Mouse (Mus musculus) lung, postnatal 0 days (tissue): ENCODE measurements around the gene Insl5. TPM values are rescaled to one million over a fixed set of nuclear protein-coding genes. Genes with fewer than 3 reads are reported as not detected.

Experiments
- ATAC-seq: fragments of 200-750 bp; cut with Nextera tagmentation; 2 replicates; pipeline ENCODE4 v1.8.0; 2017; ENCODE audit warnings: moderate library complexity
- DNase-seq: peaks from one replicate; pipeline ENCODE4 v3.0.0-alpha.2; 2016; ENCODE audit warnings: low spot score
- H3K27ac ChIP-seq: fragments of 300-500 bp; sonication (generic); 2 replicates; pipeline ENCODE4 v1.5.1; 2014; ENCODE audit warnings: antibody characterized with exemption, mild to moderate bottlenecking, low read length, mixed read lengths
- H3K27me3 ChIP-seq: fragments of 300-500 bp; sonication (generic); replicated peaks from 2 replicates; pipeline ENCODE4 v1.6.1; 2014; ENCODE audit warnings: low read length, mixed read lengths; ENCODE audit not compliant: insufficient read depth
- H3K36me3 ChIP-seq: fragments of 300-500 bp; sonication (generic); 2 replicates; pipeline ENCODE4 v1.6.1; 2014; ENCODE audit warnings: low read length, mixed read lengths; ENCODE audit not compliant: insufficient read depth
- H3K4me1 ChIP-seq: fragments of 300-500 bp; sonication (generic); 2 replicates; pipeline ENCODE4 v1.6.1; 2014; ENCODE audit warnings: antibody characterized with exemption, low read depth, low read length, mixed read lengths; ENCODE audit not compliant: insufficient read depth
- H3K4me2 ChIP-seq: fragments of 300-500 bp; sonication (generic); replicated peaks from 2 replicates; pipeline ENCODE4 v1.6.1; 2014; ENCODE audit warnings: low read depth, mild to moderate bottlenecking, low read length, moderate library complexity, mixed read lengths
- H3K4me3 ChIP-seq: fragments of 300-500 bp; sonication (generic); 2 replicates; pipeline ENCODE4 v1.5.1; 2014; ENCODE audit warnings: low read depth, low read length
- H3K9ac ChIP-seq: fragments of 300-500 bp; sonication (generic); replicated peaks from 2 replicates; pipeline ENCODE4 v1.6.1; 2014; ENCODE audit warnings: low read depth, mild to moderate bottlenecking
- H3K9me3 ChIP-seq: fragments of 300-500 bp; sonication (generic); 2 replicates; pipeline ENCODE4 v1.6.1; 2016; ENCODE audit warnings: low read length, mixed read lengths
- CTCF ChIP-seq: IDR thresholded peaks from 2 replicates; pipeline ENCODE4 v1.5.1; 2016; ENCODE audit warnings: antibody characterized with exemption, mild to moderate bottlenecking
- EP300 ChIP-seq: IDR thresholded peaks from 2 replicates; pipeline ENCODE4 v1.6.1; 2016; ENCODE audit warnings: antibody characterized with exemption, mild to moderate bottlenecking, control low read depth
- WGBS: fragments of 180-500 bp; shearing (Covaris S2); extraction: QIAGEN DNeasy Blood & Tissue Kit; methylation state at CpG from one replicate; pipeline ENCODE4 v1.1.7; 2014; 5-methylcytosine and 5-hydroxymethylcytosine counted together
- polyA plus RNA-seq: library from polyadenylated mRNA; unstranded; fragments of >200 nt; fragmentation: Nextera tagmentation; extraction: Ambion mirVana; gene quantifications from 2 replicates; pipeline ENCODE4 v1.2.1, GENCODE M21; 2015

Insl5 gene
- polyA plus RNA-seq, 1 experiment from 2014 or later = not detected

DNA sequence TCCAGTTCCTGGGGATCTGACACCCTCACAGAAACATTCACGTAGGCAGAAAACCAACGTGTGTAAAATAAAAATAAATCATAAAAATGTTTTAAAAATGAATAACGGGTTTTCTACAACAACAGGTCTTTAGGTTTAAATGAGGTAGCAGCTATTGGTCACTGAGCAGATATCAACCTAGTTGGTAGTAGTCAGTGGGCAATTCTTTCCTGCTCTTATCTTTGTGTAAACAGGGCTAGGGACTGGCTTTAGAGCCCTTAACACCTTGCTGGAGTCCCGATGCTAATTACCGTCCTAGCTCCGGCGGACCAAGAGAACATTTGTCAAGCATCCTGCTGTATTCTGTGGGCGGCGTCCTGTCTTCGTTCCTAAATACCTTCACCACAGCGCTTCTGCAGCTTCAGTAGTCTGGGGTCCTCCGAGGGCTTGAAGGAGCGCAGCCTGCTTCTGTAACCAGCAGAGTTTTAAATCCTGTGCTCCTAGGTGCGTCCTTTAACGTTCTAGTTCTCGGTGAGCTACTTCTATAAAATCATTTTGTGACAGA lies 48.8 kb downstream of the Insl5 start:
- H3K9me3 ChIP-seq = no peaks in the 10 kb centered on the region
- H3K4me2 ChIP-seq = 0 out of 2 replicates have a peak overlapping the region, but pooled peaks have one; percentile 19
- 9% methylated on average over 16 of the region's 16 CpGs for WGBS
- TF ChIP-seq CTCF (no peak), EP300 (no peak)
- no peak overlapping the region for H3K4me3 ChIP-seq
- H3K4me1 ChIP-seq = peaks cover 7% of the 10 kb centered on the region; the same call in 1 of the 2 replicates
- H3K36me3 ChIP-seq = no peaks in the 10 kb centered on the region
- H3K27ac ChIP-seq = no peak overlapping the region
- no peak overlapping the region for H3K9ac ChIP-seq
- ATAC-seq (no peak), DNase-seq (no peak)
- H3K27me3 ChIP-seq = no peaks in the 10 kb centered on the region

DNA sequence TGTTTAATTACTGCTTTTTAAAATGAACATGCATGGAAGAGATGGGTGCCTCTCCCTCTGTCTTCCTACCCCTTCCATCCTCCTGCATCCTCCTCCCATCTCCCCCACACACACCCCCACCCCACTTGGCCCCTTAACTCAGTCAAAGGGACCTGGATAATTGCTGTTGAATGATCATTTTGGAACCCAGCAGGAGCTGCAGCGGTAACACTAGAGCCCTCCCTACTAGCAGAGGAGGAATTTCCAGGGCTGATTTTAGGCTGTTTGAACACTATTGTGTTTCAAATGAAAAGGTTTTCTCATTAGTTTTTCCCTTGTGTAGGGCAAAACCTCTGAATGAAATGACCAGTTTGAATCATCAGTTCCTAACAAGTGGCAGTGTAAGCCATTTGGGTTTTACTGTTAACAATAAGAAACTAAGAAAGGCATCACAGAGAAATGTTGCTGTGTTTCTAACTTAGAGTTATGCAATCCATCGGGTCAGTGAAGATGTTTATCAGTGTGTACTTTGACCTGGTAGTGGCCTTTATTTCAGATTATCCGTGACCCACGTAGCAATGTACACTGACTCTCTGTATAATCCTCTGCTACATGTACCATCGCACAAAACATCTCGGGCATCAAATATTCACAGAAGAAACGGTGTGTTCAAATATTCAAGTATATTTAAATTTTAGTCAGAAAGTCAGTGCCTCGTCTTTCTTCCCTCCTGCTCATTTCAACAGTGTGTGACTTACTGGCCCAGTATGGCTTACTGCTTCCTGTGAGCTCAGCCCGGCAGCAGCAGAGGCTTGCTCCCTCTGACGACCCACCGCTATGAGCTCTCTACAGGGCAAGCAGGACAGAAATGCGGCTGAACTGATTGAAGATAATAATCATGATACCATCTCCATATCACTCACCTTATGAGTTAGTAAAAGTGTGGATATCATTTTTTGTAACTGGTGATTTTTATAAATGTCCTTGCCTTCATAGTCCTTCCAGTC lies 50.1 kb downstream of the Insl5 start:
- DNase-seq (no peak), ATAC-seq (no peak)
- Histone ChIP-seq H3K9ac (no peak overlapping the region), H3K9me3 (no peaks in the 10 kb centered on the region), H3K27ac (no peak overlapping the region), H3K36me3 (no peaks in the 10 kb centered on the region), H3K4me3 (no peak overlapping the region), H3K27me3 (no peaks in the 10 kb centered on the region), H3K4me1 (peaks cover 7% of the 10 kb centered on the region; the same call in 1 of the 2 replicates), H3K4me2 (no peak overlapping the region)
- WGBS = 47% methylated on average over 12 of the region's 12 CpGs
- no peak for TF ChIP-seq CTCF
- TF ChIP-seq EP300 = no peak

DNA sequence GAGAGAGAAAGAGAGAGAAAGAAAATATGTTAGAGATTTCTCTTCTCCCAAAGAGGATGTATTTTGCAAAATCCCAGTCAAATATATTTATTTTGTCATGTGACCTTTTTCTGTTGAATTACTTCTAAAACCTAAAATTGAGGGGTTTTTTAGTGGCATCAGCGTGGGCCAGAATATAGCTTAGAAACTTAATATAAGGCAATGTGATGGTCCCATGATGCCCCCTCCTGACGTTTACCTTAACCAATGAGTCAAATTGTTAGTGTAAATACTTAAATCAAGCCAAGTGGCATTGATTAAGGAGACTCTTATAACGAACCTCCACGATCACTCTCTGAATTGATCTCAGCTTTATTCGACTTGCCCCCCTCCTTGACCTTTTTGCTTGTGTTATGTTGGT lies 52.5 kb downstream of the Insl5 start:
- WGBS = 46% methylated on average over 5 of the region's 5 CpGs
- H3K9me3 ChIP-seq = no peaks in the 10 kb centered on the region
- DNase-seq (no peak), ATAC-seq (no peak)
- H3K9ac ChIP-seq = no peak overlapping the region
- H3K4me3 ChIP-seq = no peak overlapping the region
- no peak overlapping the region for H3K27ac ChIP-seq
- H3K4me1 ChIP-seq = peaks cover 7% of the 10 kb centered on the region; the same call in 1 of the 2 replicates
- TF ChIP-seq EP300 = no peak
- no peak for TF ChIP-seq CTCF
- H3K27me3 ChIP-seq = no peaks in the 10 kb centered on the region
- no peaks in the 10 kb centered on the region for H3K36me3 ChIP-seq
- no peak overlapping the region for H3K4me2 ChIP-seq

GRCm38 (mm10) chr4:102972071-102972470 lies 54.6 kb downstream of the Insl5 start:
- Histone ChIP-seq H3K27ac (no peak overlapping the region), H3K27me3 (no peaks in the 10 kb centered on the region), H3K9me3 (no peaks in the 10 kb centered on the region), H3K4me1 (no peaks in the 10 kb centered on the region), H3K36me3 (no peaks in the 10 kb centered on the region), H3K9ac (no peak overlapping the region), H3K4me3 (no peak overlapping the region), H3K4me2 (no peak overlapping the region)
- WGBS = 71% methylated on average over 3 of the region's 3 CpGs
- no peak for TF ChIP-seq EP300
- no peak for TF ChIP-seq CTCF
- DNase-seq = no peak
- no peak for ATAC-seq

GRCm38 (mm10) chr4:102971159-102971558 lies 55.5 kb downstream of the Insl5 start:
- 64% methylated on average over 5 of the region's 5 CpGs for WGBS
- H3K27me3 ChIP-seq = no peaks in the 10 kb centered on the region
- no peak overlapping the region for H3K27ac ChIP-seq
- DNase-seq (no peak), ATAC-seq (no peak)
- no peaks in the 10 kb centered on the region for H3K9me3 ChIP-seq
- TF ChIP-seq EP300 (no peak), CTCF (no peak)
- no peak overlapping the region for H3K4me2 ChIP-seq
- no peak overlapping the region for H3K4me3 ChIP-seq
- H3K9ac ChIP-seq = no peak overlapping the region
- no peaks in the 10 kb centered on the region for H3K36me3 ChIP-seq
- H3K4me1 ChIP-seq = no peaks in the 10 kb centered on the region

DNA sequence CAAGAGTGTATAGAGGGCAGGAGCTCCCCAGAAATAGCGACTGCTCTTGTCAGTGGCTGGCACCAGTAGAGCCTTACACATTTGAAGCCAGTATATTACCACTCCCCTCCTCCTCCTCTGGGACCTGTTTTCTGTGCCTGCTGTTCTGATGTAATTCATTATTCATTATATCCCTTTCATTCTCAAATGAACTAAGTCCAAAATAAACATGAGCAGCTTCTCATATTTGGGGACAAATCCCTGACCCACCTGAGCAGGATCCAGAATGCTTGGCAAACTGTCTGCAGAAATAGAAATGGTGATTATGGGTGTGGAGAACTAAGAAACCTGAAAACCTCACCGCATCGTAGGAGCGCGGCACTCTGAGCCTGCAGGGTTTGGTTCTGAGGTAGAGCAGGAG lies 57.0 kb downstream of the Insl5 start:
- H3K9ac ChIP-seq = no peak overlapping the region
- 88% methylated on average over 5 of the region's 5 CpGs for WGBS

More for the DNA sequence above, 57.0 kb downstream of the Insl5 start:
- Histone ChIP-seq H3K9me3 (no peaks in the 10 kb centered on the region), H3K27ac (no peak overlapping the region), H3K27me3 (no peaks in the 10 kb centered on the region), H3K4me3 (no peak overlapping the region), H3K36me3 (no peaks in the 10 kb centered on the region), H3K4me2 (no peak overlapping the region), H3K4me1 (no peaks in the 10 kb centered on the region)
- no peak for TF ChIP-seq CTCF
- no peak for TF ChIP-seq EP300
- no peak for DNase-seq
- ATAC-seq = no peak

Other genes with a start within 250 kb of the Insl5 start
- gene Tctex1d1, start 48.2 kb downstream of the Insl5 start, polyA plus RNA-seq = 0.31 and 0.61 TPM in 2 replicates
- 47.1 and 49.2 TPM in 2 replicates for gene Mier1, start 87.5 kb upstream of the Insl5 start, polyA plus RNA-seq
- gene Wdr78, start 87.7 kb upstream of the Insl5 start, polyA plus RNA-seq = 2.8 and 5.3 TPM in 2 replicates
- gene Slc35d1, start 188.3 kb upstream of the Insl5 start, polyA plus RNA-seq = 4.9 and 5.3 TPM in 2 replicates